Mouse (Mus musculus): ENCODE results near the gene Ndufb10.

- TF ChIP-seq CTCF (IDR thresholded peaks at IDR 0.05) (no peak), POLR2A (IDR thresholded peaks at IDR 0.05; ENCODE audit: insufficient read depth, low read depth, low read length) (no peak)
These were observed 47.4 kb downstream of the Ndufb10 start for GRCm38 (mm10) chr17:24676877-24677276.
